Mouse (Mus musculus) testis, adult 2 months (tissue): ENCODE measurements at regions not wholly inside any gene's neighbourhood (a gene's known extent, or its start where the extent isn't known, plus 50 kb on each side); places are given as distances from the start of the nearest gene placed in this dataset.

Source experiments
- CTCF ChIP-seq: fragments of 200-500 bp; IDR thresholded peaks from 2 replicates; pipeline ENCODE4 v1.5.1; 2012; ENCODE audit warnings: low read depth, mild to moderate bottlenecking, inconsistent platforms, low read length, moderate library complexity; ENCODE audit not compliant: control insufficient read depth, insufficient read depth, insufficient replicate concordance
- POLR2A ChIP-seq: fragments of 200-500 bp; IDR thresholded peaks from 2 replicates; pipeline ENCODE4 v1.6.1; 2012; ENCODE audit warnings: low read depth, mild to moderate bottlenecking, inconsistent platforms, low read length, moderate library complexity; ENCODE audit not compliant: control insufficient read depth

DNA sequence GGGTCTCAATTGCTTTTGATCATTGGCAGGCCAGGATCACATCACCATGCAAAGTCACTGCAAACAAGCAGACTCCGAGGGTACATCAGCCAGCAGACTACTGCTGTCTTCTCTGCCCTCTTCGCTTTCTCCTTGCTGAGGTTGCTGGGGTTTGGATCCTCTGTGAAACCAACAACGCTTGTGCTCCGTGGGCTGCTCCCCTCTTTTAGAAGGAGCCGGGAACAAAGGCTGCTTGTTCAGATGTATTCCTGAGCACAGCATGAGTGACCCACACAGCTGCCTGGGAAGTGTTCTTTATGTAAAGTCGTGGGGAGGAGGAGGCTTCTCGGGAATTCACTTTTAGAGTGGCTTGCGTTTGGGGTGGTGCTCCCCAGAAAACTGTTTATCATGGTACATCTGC, 134.7 kb downstream of the Snx10 start:
- TF ChIP-seq CTCF: no peak
- no peak for TF ChIP-seq POLR2A
